Mouse (Mus musculus) layer of hippocampus, postnatal 14 days (tissue): ENCODE results near the gene Slc1a2. TPM values are rescaled to one million over a fixed set of nuclear protein-coding genes. Genes with fewer than 3 reads are reported as not detected.
A peak's percentile ranks its signal among the peaks of the same experiment; 100 is the strongest.

Experiments used
- DNase-seq, 2 experiments: peaks; one replicate each; pipeline ENCODE4 v3.0.0; 2021 to 2022; ENCODE audit warnings: low spot score in 2 of 2, mixed read lengths in 1 of 2
- total RNA-seq, 2 experiments: library from RNA; stranded (reverse); gene quantifications; 2 replicates each; pipeline ENCODE4 v1.2.3; 2021

Gene Slc1a2
- total RNA-seq, 2 experiments from 2014 or later, result 2,253 to 2,477 TPM

GRCm38 (mm10) chr2:102662911-102663310 is 4.5 kb downstream of the Slc1a2 start:
- no peak for DNase-seq

GRCm38 (mm10) chr2:102663339-102663738 is 4.9 kb downstream of the Slc1a2 start:
- DNase-seq, result no peak

GRCm38 (mm10) chr2:102663865-102664264 is 5.4 kb downstream of the Slc1a2 start:
- no peak for DNase-seq

GRCm38 (mm10) chr2:102667981-102668380 is 9.5 kb downstream of the Slc1a2 start:
- no peak for DNase-seq

GRCm38 (mm10) chr2:102669580-102669979 is 11.1 kb downstream of the Slc1a2 start:
- no peak for DNase-seq

- no peak for DNase-seq
Observed at GRCm38 (mm10) chr2:102674582-102674981, 16.1 kb downstream of the Slc1a2 start.

- DNase-seq, result peak in 1 of 2 experiments; percentile 71
Observed at GRCm38 (mm10) chr2:102675275-102675674, 16.8 kb downstream of the Slc1a2 start.

GRCm38 (mm10) chr2:102676716-102677312 is 18.4 kb downstream of the Slc1a2 start:
- DNase-seq, result no peak

- DNase-seq, result no peak
Observed at GRCm38 (mm10) chr2:102677400-102677799, 18.9 kb downstream of the Slc1a2 start.

GRCm38 (mm10) chr2:102681351-102681750 is 22.9 kb downstream of the Slc1a2 start:
- no peak for DNase-seq

GRCm38 (mm10) chr2:102682168-102682567 is 23.7 kb downstream of the Slc1a2 start:
- DNase-seq, result peak in 1 of 2 experiments; percentile 57

- peak in 1 of 2 experiments; percentile 61 for DNase-seq
Observed at GRCm38 (mm10) chr2:102685371-102686107, 27.1 kb downstream of the Slc1a2 start.

GRCm38 (mm10) chr2:102686108-102686450 is 27.6 kb downstream of the Slc1a2 start:
- DNase-seq, result no peak

- no peak for DNase-seq
Observed at GRCm38 (mm10) chr2:102693556-102693955, 35.1 kb downstream of the Slc1a2 start.

- DNase-seq, result no peak
Observed at GRCm38 (mm10) chr2:102694750-102695149, 36.3 kb downstream of the Slc1a2 start.

- no peak for DNase-seq
Observed at GRCm38 (mm10) chr2:102695541-102695940, 37.1 kb downstream of the Slc1a2 start.

- no peak for DNase-seq
Observed at GRCm38 (mm10) chr2:102697732-102698131, 39.3 kb downstream of the Slc1a2 start.

- DNase-seq, result no peak
Observed at GRCm38 (mm10) chr2:102699921-102700320, 41.5 kb downstream of the Slc1a2 start.

GRCm38 (mm10) chr2:102700695-102701094 is 42.2 kb downstream of the Slc1a2 start:
- no peak for DNase-seq

GRCm38 (mm10) chr2:102701382-102701781 is 42.9 kb downstream of the Slc1a2 start:
- no peak for DNase-seq

- no peak for DNase-seq
Observed at GRCm38 (mm10) chr2:102703556-102703955, 45.1 kb downstream of the Slc1a2 start.

- peak in 1 of 2 experiments; percentile 50 for DNase-seq
Observed at GRCm38 (mm10) chr2:102704781-102705180, 46.3 kb downstream of the Slc1a2 start.

- no peak for DNase-seq
Observed at GRCm38 (mm10) chr2:102711511-102711910, 53.1 kb downstream of the Slc1a2 start.
